Mouse (Mus musculus): ENCODE data around the gene Xirp1. TPM values are rescaled to one million over a fixed set of nuclear protein-coding genes. Genes with fewer than 3 reads are reported as not detected.
A peak's percentile ranks its signal among the peaks of the same experiment; 100 is the strongest.

Gene Xirp1
- total and polyA plus RNA-seq, 3 experiments = not detected

DNA sequence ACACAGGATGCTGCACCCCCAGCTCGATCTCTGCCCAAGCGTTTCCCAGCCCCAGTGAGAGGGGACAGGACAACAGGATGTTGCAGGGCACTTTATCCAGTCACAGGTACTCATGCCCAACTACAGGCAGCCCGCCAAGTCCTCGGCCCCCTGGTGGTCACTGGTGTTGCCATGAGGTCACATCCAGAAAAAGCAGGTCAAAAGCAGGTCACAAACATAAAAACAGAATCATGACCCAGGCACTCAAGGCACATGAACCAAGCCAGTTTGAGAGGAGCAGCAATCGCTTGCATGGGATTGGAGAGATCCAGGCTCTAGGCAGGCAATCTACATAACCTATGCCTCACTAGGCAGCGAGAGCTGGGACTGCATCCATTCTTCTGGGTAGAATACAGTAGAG, 53.2 kb downstream of the Xirp1 start:
- Histone ChIP-seq H3K27ac (ENCODE audit: control insufficient read depth, low read depth, low read length) (no peak overlapping the region), H3K9me3 (replicated peaks; ENCODE audit: insufficient read depth, low read length) (no peaks in the 10 kb centered on the region), H3K4me3 (ENCODE audit: control insufficient read depth in 1 of 2, insufficient read depth in 1 of 2, low read depth in 2 of 2, low read length in 2 of 2) (no peak overlapping the region), H3K27me3 (ENCODE audit: control insufficient read depth in 1 of 2, insufficient read depth in 2 of 2, low read length in 2 of 2) (no peaks in the 10 kb centered on the region), H3K9ac (ENCODE audit: control insufficient read depth, low read depth, low read length, poor library complexity, severe bottlenecking) (no peak overlapping the region), H3K36me3 (ENCODE audit: control insufficient read depth in 1 of 2, insufficient read depth in 2 of 2, low read length in 2 of 2) (peaks cover 0 to 2% of the 10 kb centered on the region in 2 experiments; a peak in 1 of 4 replicates), H3K79me2 (ENCODE audit: control insufficient read depth, insufficient read depth, low read length, poor library complexity) (no peaks in the 10 kb centered on the region), H3K4me1 (ENCODE audit: control insufficient read depth in 1 of 2, insufficient read depth in 2 of 2, low read length in 2 of 2) (no peaks in the 10 kb centered on the region)
- no peak for DNase-seq (ENCODE audit: low read depth, low spot score)
- TF ChIP-seq MYC (IDR thresholded peaks at IDR 0.05; ENCODE audit: low read depth, low read length) = no peak
- no peak for TF ChIP-seq MAZ (IDR thresholded peaks at IDR 0.05; ENCODE audit: low read depth, low read length)
- peak; percentile 21; the same call in 1 of the 2 replicates for TF ChIP-seq SMC3 (IDR thresholded peaks at IDR 0.05; ENCODE audit: low read depth, low read length)
- TF ChIP-seq MYB (IDR thresholded peaks at IDR 0.05; ENCODE audit: low read depth, low read length) = no peak
- TF ChIP-seq E2F4 (IDR thresholded peaks at IDR 0.05; ENCODE audit: borderline replicate concordance, low read depth, low read length) = no peak
- TF ChIP-seq MAX (IDR thresholded peaks at IDR 0.05; ENCODE audit: low read length) = no peak
- no peak for TF ChIP-seq CHD1 (IDR thresholded peaks at IDR 0.05; ENCODE audit: low read depth, low read length)
- no peak for TF ChIP-seq MAFK (IDR thresholded peaks at IDR 0.05; ENCODE audit: borderline replicate concordance, low read depth, low read length)
- no peak for TF ChIP-seq TBP (IDR thresholded peaks at IDR 0.05; ENCODE audit: low read depth, low read length)
- TF ChIP-seq ETS1 (IDR thresholded peaks at IDR 0.05; ENCODE audit: low read depth, low read length) = no peak
- TF ChIP-seq USF2 (IDR thresholded peaks at IDR 0.05; ENCODE audit: borderline replicate concordance in 1 of 2, insufficient read depth in 1 of 2, low read depth in 1 of 2, low read length in 2 of 2) = no peak
- TF ChIP-seq CTCF (IDR thresholded peaks at IDR 0.05 in 2 of 3, conservative IDR thresholded peaks at IDR 0.05 in 1 of 3; ENCODE audit: control insufficient read depth in 1 of 3, insufficient read depth in 1 of 3, low read depth in 2 of 3, low read length in 3 of 3, poor library complexity in 1 of 3, severe bottlenecking in 1 of 3) = peak; percentile 27 to 51 (median 37)

DNA sequence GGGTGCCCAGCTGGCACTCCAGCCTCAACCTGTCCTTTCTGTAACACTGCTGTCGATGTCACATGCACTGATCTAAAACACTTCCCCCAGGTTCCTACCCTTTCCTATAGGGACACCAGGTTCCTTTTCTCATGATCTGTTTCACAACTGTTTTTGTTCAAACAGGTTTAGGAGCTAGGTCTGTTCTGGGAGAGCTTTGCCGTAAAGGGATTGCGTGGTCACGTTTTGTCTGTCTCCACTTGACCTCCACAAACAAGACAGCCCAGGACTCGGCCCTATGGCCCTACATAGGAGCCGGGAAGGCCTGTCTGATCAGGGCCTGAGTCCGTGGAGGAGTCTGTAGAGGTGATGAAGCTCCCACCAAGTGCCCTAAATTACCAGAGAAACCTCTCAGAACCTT, 53.6 kb downstream of the Xirp1 start:
- no peaks in the 10 kb centered on the region for H3K27me3 ChIP-seq (ENCODE audit: control insufficient read depth in 1 of 2, insufficient read depth in 2 of 2, low read length in 2 of 2)
- no peaks in the 10 kb centered on the region for H3K4me1 ChIP-seq (ENCODE audit: control insufficient read depth in 1 of 2, insufficient read depth in 2 of 2, low read length in 2 of 2)
- no peak for DNase-seq (ENCODE audit: low read depth, low spot score)
- no peaks in the 10 kb centered on the region for H3K79me2 ChIP-seq (ENCODE audit: control insufficient read depth, insufficient read depth, low read length, poor library complexity)
- TF ChIP-seq MYC (IDR thresholded peaks at IDR 0.05; ENCODE audit: low read depth, low read length) = no peak
- no peak for TF ChIP-seq ZNF384 (IDR thresholded peaks at IDR 0.05; ENCODE audit: low read depth, low read length)
- TF ChIP-seq E2F4 (IDR thresholded peaks at IDR 0.05; ENCODE audit: borderline replicate concordance, low read depth, low read length) = no peak
- no peak for TF ChIP-seq HCFC1 (IDR thresholded peaks at IDR 0.05; ENCODE audit: low read depth, low read length)
- TF ChIP-seq MAFK (IDR thresholded peaks at IDR 0.05; ENCODE audit: borderline replicate concordance, low read depth, low read length) = no peak
- no peak for TF ChIP-seq MAZ (IDR thresholded peaks at IDR 0.05; ENCODE audit: low read depth, low read length)
- TF ChIP-seq SIN3A (IDR thresholded peaks at IDR 0.05; ENCODE audit: low read length) = no peak
- no peak for TF ChIP-seq ELF1 (IDR thresholded peaks at IDR 0.05; ENCODE audit: low read depth, low read length)
- no peak for TF ChIP-seq CHD1 (IDR thresholded peaks at IDR 0.05; ENCODE audit: low read depth, low read length)
- TF ChIP-seq TAL1 (IDR thresholded peaks at IDR 0.05; ENCODE audit: low read length) = no peak
- H3K27ac ChIP-seq (ENCODE audit: control insufficient read depth, low read depth, low read length) = no peak overlapping the region
- H3K36me3 ChIP-seq (ENCODE audit: control insufficient read depth in 1 of 2, insufficient read depth in 2 of 2, low read length in 2 of 2) = peaks cover 0 to 2% of the 10 kb centered on the region in 2 experiments; a peak in 1 of 4 replicates
- no peaks in the 10 kb centered on the region for H3K9me3 ChIP-seq (replicated peaks; ENCODE audit: insufficient read depth, low read length)
- H3K4me3 ChIP-seq (ENCODE audit: control insufficient read depth in 1 of 2, insufficient read depth in 1 of 2, low read depth in 2 of 2, low read length in 2 of 2) = no peak overlapping the region
- H3K9ac ChIP-seq (ENCODE audit: control insufficient read depth, low read depth, low read length, poor library complexity, severe bottlenecking) = no peak overlapping the region
